Comparison of ENCODE assay signal across 36 mouse cellular contexts in genomic region chr6:124765951-124766350, GRCm38 (mm10). TPM values are rescaled to one million over a fixed set of nuclear protein-coding genes. Genes with fewer than 3 reads are reported as not detected.
"Had no signal": no experiment of that assay in that cellular context is flagged by ENCODE, and none has a peak within 500 bp of the region (broad histone marks: within the 10 kb centered on the region; RNA-seq: fewer than 3 reads in every experiment).

No protein-coding gene starts in this region.

- H3K27ac ChIP-seq: embryonic facial prominence, embryonic 12.5 days; embryonic facial prominence, embryonic 13.5 days; embryonic facial prominence, embryonic 15.5 days; forebrain, embryonic 10.5 days; forebrain, embryonic 12.5 days; forebrain, embryonic 13.5 days; forebrain, embryonic 15.5 days; gastrocnemius, adult 2 months; heart, embryonic 10.5 days had no signal

- H3K36me3 ChIP-seq: embryonic facial prominence, embryonic 12.5 days; forebrain, embryonic 10.5 days; forebrain, embryonic 12.5 days; forebrain, embryonic 15.5 days; heart, embryonic 10.5 days had no signal

- H3K4me3 ChIP-seq: embryonic facial prominence, embryonic 12.5 days; embryonic facial prominence, embryonic 13.5 days; embryonic facial prominence, embryonic 15.5 days; erythroblast, embryonic 14.5 days; forebrain, embryonic 10.5 days; forebrain, embryonic 12.5 days; forebrain, embryonic 13.5 days; forebrain, embryonic 15.5 days; gastrocnemius, adult 2 months; heart, embryonic 10.5 days had no signal

- DNase-seq: cerebellum, adult 8-10 months; cerebellum, adult 9-10 months; cerebellum, adult 9-11 months; cerebellum, postnatal 10 days; cerebellum, postnatal 14 days; cerebellum, postnatal 36 days; embryo, embryonic 11 days; forebrain, postnatal 0 days; gastrocnemius, adult 2 months; gastrocnemius, postnatal 10 days; gastrocnemius, postnatal 14 days; gastrocnemius, postnatal 25 days; gastrocnemius, postnatal 36 days; heart, adult 18-20 months had no signal

- H3K27me3 ChIP-seq: embryonic facial prominence, embryonic 15.5 days; forebrain, embryonic 15.5 days had no signal

- H3K9ac ChIP-seq: embryonic facial prominence, embryonic 12.5 days; embryonic facial prominence, embryonic 15.5 days; forebrain, embryonic 12.5 days; forebrain, embryonic 13.5 days; forebrain, embryonic 15.5 days; forebrain, postnatal 0 days had no signal

- H3K9me3 ChIP-seq: embryonic facial prominence, embryonic 12.5 days; embryonic facial prominence, embryonic 13.5 days; embryonic facial prominence, embryonic 15.5 days; forebrain, embryonic 10.5 days; forebrain, embryonic 12.5 days; forebrain, embryonic 13.5 days; forebrain, embryonic 15.5 days; heart, embryonic 10.5 days had no signal

RNA-seq across cellular contexts. Expression of gene Eno2, which starts 3.5 kb away (rescaled TPM):
- total RNA-seq: granulocyte monocyte progenitor cell, adult 5-6 weeks had no signal
- polyA plus RNA-seq: erythroblast, embryonic 14.5 days had no signal

RNA-seq across cellular contexts. Expression of gene Gm45234, which starts 10.1 kb away (rescaled TPM):
- total RNA-seq: common myeloid progenitor, adult 5-6 weeks; forebrain, postnatal 0 days; gastrocnemius, adult 18-20 months; gastrocnemius, adult 2 months; gastrocnemius, adult 8-10 months; gastrocnemius, postnatal 10 days; gastrocnemius, postnatal 14 days; granulocyte monocyte progenitor cell, adult 5-6 weeks; heart, adult 18-20 months had no signal
- polyA plus RNA-seq: embryonic facial prominence, embryonic 11.5 days; embryonic facial prominence, embryonic 12.5 days; embryonic facial prominence, embryonic 13.5 days; embryonic facial prominence, embryonic 14.5 days; embryonic facial prominence, embryonic 15.5 days; forebrain, embryonic 10.5 days; forebrain, embryonic 11.5 days; forebrain, embryonic 12.5 days; forebrain, embryonic 13.5 days; forebrain, embryonic 14.5 days; forebrain, embryonic 15.5 days; forebrain, embryonic 16.5 days; frontal cortex, adult 2 months; gonadal fat pad, adult 2 months; heart, embryonic 10.5 days; heart, embryonic 11.5 days had no signal

RNA-seq across cellular contexts. Expression of gene Lrrc23, which starts 13.6 kb away (rescaled TPM):
- total RNA-seq: common myeloid progenitor, adult 5-6 weeks; gastrocnemius, adult 8-10 months; gastrocnemius, postnatal 10 days; gastrocnemius, postnatal 14 days; gastrocnemius, postnatal 4 days had no signal
- polyA plus RNA-seq: erythroblast, embryonic 14.5 days; heart, embryonic 11.5 days had no signal
